Mouse (Mus musculus) small intestine, adult 2 months (tissue): ENCODE results near the gene Zcchc24.

Experiments
- CTCF ChIP-seq: fragments of 200-500 bp; IDR thresholded peaks from 2 replicates; pipeline ENCODE4 v1.5.1; 2012; ENCODE audit warnings: low read depth, mild to moderate bottlenecking, control low read depth, inconsistent platforms, low read length, moderate library complexity, mixed read lengths; ENCODE audit not compliant: insufficient replicate concordance, insufficient read length; ENCODE audit errors: extremely low read depth
- POLR2A ChIP-seq: fragments of 200-500 bp; IDR thresholded peaks from 2 replicates; pipeline ENCODE4 v1.6.1; 2012; ENCODE audit warnings: low read depth, mild to moderate bottlenecking, control low read depth, inconsistent platforms, low read length, moderate library complexity

DNA sequence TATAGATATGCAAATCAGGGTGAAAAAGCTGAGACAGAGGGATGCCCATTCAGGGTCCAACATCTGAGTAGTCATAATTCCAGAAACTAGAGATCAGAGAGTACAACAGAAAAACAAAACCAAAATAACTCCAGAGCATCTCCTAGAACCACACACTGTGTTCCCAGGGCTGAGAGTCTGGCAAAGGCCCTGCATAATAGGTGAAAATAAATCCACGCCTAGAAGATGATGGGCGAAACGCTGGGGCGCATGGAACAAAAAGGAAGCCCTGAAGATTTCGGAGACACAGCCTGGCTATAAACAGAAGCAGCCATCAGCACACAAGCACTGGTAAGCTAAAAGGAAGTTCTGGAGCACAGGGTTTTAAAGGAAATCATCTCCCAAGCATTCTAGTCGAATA lies 26.2 kb upstream of the Zcchc24 start:
- no peak for TF ChIP-seq CTCF
- no peak for TF ChIP-seq POLR2A
